Mouse (Mus musculus) cerebellum, adult 2 months (tissue): ENCODE measurements around the gene Pvalb. TPM values are rescaled to one million over a fixed set of nuclear protein-coding genes. Genes with fewer than 3 reads are reported as not detected.

Source experiments
- DNase-seq, 2 experiments: peaks; one replicate each; pipeline ENCODE4 v3.0.0; 2021
- H3K27ac ChIP-seq: fragments of 200-500 bp; 2 replicates; pipeline ENCODE4 v1.5.1; 2012; ENCODE audit warnings: low read length, control low read depth, inconsistent platforms; ENCODE audit not compliant: insufficient read depth
- H3K27me3 ChIP-seq: fragments of 200-500 bp; 2 replicates; pipeline ENCODE4 v1.6.1; 2012; ENCODE audit warnings: inconsistent platforms, mild to moderate bottlenecking, low read length, moderate library complexity; ENCODE audit not compliant: control insufficient read depth, insufficient read depth
- H3K4me1 ChIP-seq: fragments of 200-500 bp; 2 replicates; pipeline ENCODE4 v1.6.1; 2011; ENCODE audit warnings: low read length; ENCODE audit not compliant: control insufficient read depth, insufficient read depth
- H3K4me3 ChIP-seq: fragments of 200-500 bp; replicated peaks from 2 replicates; pipeline ENCODE3; 2011; ENCODE audit warnings: mild to moderate bottlenecking, low read depth, low read length, control low read depth; ENCODE audit not compliant: insufficient read depth
- CTCF ChIP-seq: fragments of 200-500 bp; IDR thresholded peaks from 2 replicates; pipeline ENCODE4 v1.5.1; 2011; ENCODE audit warnings: low read depth, mild to moderate bottlenecking, control low read depth, low read length, moderate library complexity, borderline replicate concordance; ENCODE audit not compliant: insufficient read depth
- POLR2A ChIP-seq: fragments of 200-500 bp; IDR thresholded peaks from 2 replicates; pipeline ENCODE4 v1.6.1; 2011; ENCODE audit warnings: low read length, control low read depth, borderline replicate concordance; ENCODE audit not compliant: insufficient read depth
- WGBS: fragments of 180-500 bp; shearing (Covaris S2); methylation state at CpG from one replicate; pipeline ENCODE4 v1.1.7; 2018; 5-methylcytosine and 5-hydroxymethylcytosine counted together
- polyA plus RNA-seq: library from polyadenylated mRNA; depleted of rRNA; stranded (reverse); fragments of >200 nt; gene quantifications from 2 replicates; pipeline ENCODE4 v1.2.3, GENCODE M21; 2012

Pvalb gene
- polyA plus RNA-seq, 1 experiment, result 1,013 TPM

GRCm38 (mm10) chr15:78177257-78177656, 28.9 kb downstream of the Pvalb start:
- Histone ChIP-seq H3K27me3 (no peaks in the 10 kb centered on the region), H3K27ac (no peak overlapping the region), H3K4me3 (no peak overlapping the region), H3K4me1 (peaks cover 10% of the 10 kb centered on the region)
- TF ChIP-seq POLR2A, result no peak
- no peak for TF ChIP-seq CTCF
- WGBS, result 52% methylated on average over 10 of the region's 10 CpGs
- no peak for DNase-seq

- DNase-seq, result peak in 1 of 2 experiments; percentile 32
- Histone ChIP-seq H3K27me3 (no peaks in the 10 kb centered on the region), H3K4me3 (peak overlapping the region; percentile 58), H3K27ac (peak overlapping the region; percentile 61), H3K4me1 (peaks cover 10% of the 10 kb centered on the region; the same call in 1 of the 2 replicates)
- no peak for TF ChIP-seq CTCF
- no peak for TF ChIP-seq POLR2A
- WGBS, result 66% methylated on average over 6 of the region's 6 CpGs
Observed at GRCm38 (mm10) chr15:78174887-78175245, 31.3 kb downstream of the Pvalb start.

GRCm38 (mm10) chr15:78173972-78174886, 32.0 kb downstream of the Pvalb start, which contains the start of gene Ift27:
Ift27 (minus strand) TSS chr15:78174107.
- H3K27me3 ChIP-seq, result no peaks in the 10 kb centered on the region
- peak within 1 kb of the TSS; percentile 61 for H3K27ac ChIP-seq
- WGBS, result under 1% methylated on average over 40 of the region's 40 CpGs
- DNase-seq, result peak; percentile 98 to 100
- peak; percentile 91; the same call in 1 of the 2 replicates for TF ChIP-seq POLR2A
- no peak for TF ChIP-seq CTCF
- peak within 1 kb of the TSS; percentile 95 for H3K4me3 ChIP-seq
- H3K4me1 ChIP-seq, result peaks cover 10% of the 10 kb centered on the region; the same call in 1 of the 2 replicates

- no peak for DNase-seq
- 10% methylated on average over 26 of the region's 26 CpGs for WGBS
- no peaks in the 10 kb centered on the region for H3K27me3 ChIP-seq
- TF ChIP-seq POLR2A (no peak), CTCF (no peak)
- H3K27ac ChIP-seq, result no peak overlapping the region
- peaks cover 10% of the 10 kb centered on the region; the same call in 1 of the 2 replicates for H3K4me1 ChIP-seq
- H3K4me3 ChIP-seq, result peak overlapping the region; percentile 95
Observed at GRCm38 (mm10) chr15:78172899-78173817, 33.0 kb downstream of the Pvalb start.

GRCm38 (mm10) chr15:78172256-78172898, 33.8 kb downstream of the Pvalb start:
- peaks cover 10% of the 10 kb centered on the region; the same call in 1 of the 2 replicates for H3K4me1 ChIP-seq
- DNase-seq, result peak; percentile 45 to 63
- H3K27me3 ChIP-seq, result no peaks in the 10 kb centered on the region
- TF ChIP-seq POLR2A (no peak), CTCF (peak; percentile 51; the same call in 1 of the 2 replicates)
- no peak overlapping the region for H3K27ac ChIP-seq
- WGBS, result 18% methylated on average over 11 of the region's 11 CpGs
- H3K4me3 ChIP-seq, result peak overlapping the region; percentile 28

GRCm38 (mm10) chr15:78171651-78172050, 34.5 kb downstream of the Pvalb start:
- DNase-seq, result no peak
- 85% methylated on average over 10 of the region's 10 CpGs for WGBS
- TF ChIP-seq POLR2A, result no peak
- TF ChIP-seq CTCF, result peak; percentile 7; the same call in 1 of the 2 replicates
- Histone ChIP-seq H3K27ac (no peak overlapping the region), H3K4me3 (no peak overlapping the region), H3K4me1 (peaks cover 10% of the 10 kb centered on the region; the same call in 1 of the 2 replicates), H3K27me3 (no peaks in the 10 kb centered on the region)

- DNase-seq, result no peak
- H3K27ac ChIP-seq, result no peak overlapping the region
- H3K4me1 ChIP-seq, result peaks cover 10% of the 10 kb centered on the region; the same call in 1 of the 2 replicates
- H3K4me3 ChIP-seq, result no peak overlapping the region
- no peaks in the 10 kb centered on the region for H3K27me3 ChIP-seq
- no peak for TF ChIP-seq CTCF
- no peak for TF ChIP-seq POLR2A
- WGBS, result 76% methylated on average over 15 of the region's 15 CpGs
Observed at GRCm38 (mm10) chr15:78170708-78171107, 35.5 kb downstream of the Pvalb start.
